Comparison of ENCODE assay signal across 27 mouse cellular contexts in the genomic region with DNA sequence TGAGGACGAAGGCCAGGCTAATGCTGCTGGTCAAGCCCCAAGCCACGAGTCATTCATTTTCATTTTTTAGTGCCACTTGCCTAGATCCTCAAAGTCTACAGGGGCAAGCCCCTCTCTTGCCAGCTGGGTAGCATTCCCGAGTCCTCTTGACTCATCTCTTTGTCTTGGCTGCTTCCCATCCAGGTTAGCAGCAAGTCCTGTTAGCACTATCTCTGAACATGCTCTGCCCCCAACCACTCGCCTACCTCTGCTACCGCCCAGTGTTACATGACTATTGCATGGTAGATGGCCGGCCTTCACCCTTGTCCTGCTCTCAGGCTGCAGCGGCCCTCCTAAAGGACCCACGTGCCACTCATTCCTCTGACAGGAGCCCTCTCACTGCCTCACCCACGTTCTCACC. TPM values are rescaled to one million over a fixed set of nuclear protein-coding genes. Genes with fewer than 3 reads are reported as not detected.
DNase-seq lines count a peak whose midpoint lies in the region; ATAC-seq and TF ChIP-seq lines count a peak whose summit lies in the region.
"Had no signal": no experiment of that assay in that cellular context is flagged by ENCODE, and none has a peak within 500 bp of the region (broad histone marks: within the 10 kb centered on the region; RNA-seq: fewer than 3 reads in every experiment).

No protein-coding gene starts in this region.

- 84% methylated on average over 9 of the region's 9 CpGs for WGBS in heart, embryonic 10.5 days
- 30% methylated on average over 9 of the region's 9 CpGs for WGBS in liver, adult 2 months
- 79% methylated on average over 9 of the region's 9 CpGs for WGBS in liver, embryonic 11.5 days

- H3K9me3 ChIP-seq in heart, embryonic 10.5 days = no peaks in the 10 kb centered on the region
- H3K9me3 ChIP-seq in liver, embryonic 11.5 days (ENCODE audit: control insufficient read depth, low read length) = no peaks in the 10 kb centered on the region
- H3K9me3 ChIP-seq: embryonic facial prominence, embryonic 10.5 days; embryonic facial prominence, embryonic 13.5 days; forebrain, embryonic 12.5 days; forebrain, embryonic 15.5 days; hindbrain, embryonic 10.5 days; hindbrain, embryonic 13.5 days; intestine, embryonic 15.5 days had no signal

- H3K79me2 ChIP-seq in liver, adult 2 months (ENCODE audit: control insufficient read depth, insufficient read depth, low read length) = peaks cover 4% of the 10 kb centered on the region; the same call in 1 of the 2 replicates

- TF ChIP-seq CTCF in liver, adult 2 months (IDR thresholded peaks at IDR 0.05; ENCODE audit: low read depth, low read length) = no peak

- H3K9ac ChIP-seq in liver, adult 2 months (ENCODE audit: low read depth, low read length) = peak overlapping the region; percentile 7; the same call in 1 of the 2 replicates
- no peak overlapping the region for H3K9ac ChIP-seq in liver, embryonic 11.5 days (ENCODE audit: low read depth, low read length)
- H3K9ac ChIP-seq: embryonic facial prominence, embryonic 13.5 days; forebrain, embryonic 12.5 days; forebrain, embryonic 15.5 days; hindbrain, embryonic 13.5 days; intestine, embryonic 15.5 days had no signal

- no peak for TF ChIP-seq POLR2A in liver, adult 2 months (IDR thresholded peaks at IDR 0.05; ENCODE audit: extremely low read depth, insufficient read depth, low read length)

- peak overlapping the region; percentile 78 for H3K27ac ChIP-seq in heart, embryonic 10.5 days
- peak overlapping the region; percentile 71 for H3K27ac ChIP-seq in liver, adult 2 months (replicated peaks; ENCODE audit: insufficient read depth, low read depth, low read length)
- no peak overlapping the region for H3K27ac ChIP-seq in liver, embryonic 11.5 days (ENCODE audit: low read depth, low read length)
- H3K27ac ChIP-seq: embryonic facial prominence, embryonic 10.5 days; embryonic facial prominence, embryonic 13.5 days; forebrain, embryonic 12.5 days; forebrain, embryonic 15.5 days; hindbrain, embryonic 10.5 days; hindbrain, embryonic 13.5 days; intestine, embryonic 15.5 days had no signal

- H3K36me3 ChIP-seq in heart, embryonic 10.5 days = no peaks in the 10 kb centered on the region
- H3K36me3 ChIP-seq in liver, adult 2 months (ENCODE audit: control insufficient read depth, insufficient read depth, low read length) = no peaks in the 10 kb centered on the region
- H3K36me3 ChIP-seq in liver, embryonic 11.5 days (ENCODE audit: control insufficient read depth, insufficient read depth, low read length) = no peaks in the 10 kb centered on the region
- H3K36me3 ChIP-seq: embryonic facial prominence, embryonic 10.5 days; embryonic facial prominence, embryonic 13.5 days; forebrain, embryonic 12.5 days; forebrain, embryonic 15.5 days; hindbrain, embryonic 10.5 days; hindbrain, embryonic 13.5 days; intestine, embryonic 15.5 days had no signal

- H3K4me2 ChIP-seq in liver, embryonic 11.5 days = no peak overlapping the region
- H3K4me2 ChIP-seq: embryonic facial prominence, embryonic 13.5 days; forebrain, embryonic 12.5 days; forebrain, embryonic 15.5 days; hindbrain, embryonic 13.5 days; intestine, embryonic 15.5 days had no signal

- H3K4me1 ChIP-seq in heart, embryonic 10.5 days = peaks cover 61% of the 10 kb centered on the region
- H3K4me1 ChIP-seq in liver, adult 2 months (ENCODE audit: control insufficient read depth, insufficient read depth, low read length) = peaks cover 53% of the 10 kb centered on the region
- H3K4me1 ChIP-seq in liver, embryonic 11.5 days (replicated peaks; ENCODE audit: control insufficient read depth, insufficient read depth, low read length) = peaks cover 6% of the 10 kb centered on the region
- H3K4me1 ChIP-seq: forebrain, embryonic 12.5 days had no signal

- DNase-seq in heart, embryonic 10.5 days (ENCODE audit: low spot score) = no peak
- no peak for DNase-seq in heart, adult 8-10 months (ENCODE audit: low spot score)
- peak; percentile 92 for DNase-seq in liver, adult 2 months (ENCODE audit: extremely low read depth, low read depth, low spot score)
- DNase-seq in liver, embryonic 11.5 days (ENCODE audit: low spot score) = no peak
- DNase-seq in 3134 (ENCODE audit: extremely low read depth, insufficient read length, low spot score) = peak; percentile 43
- peak; percentile 53 for DNase-seq in NIH3T3 (ENCODE audit: low read depth)
- DNase-seq in retina, postnatal 1 day = no peak
- DNase-seq: adrenal gland, postnatal 10 days; adrenal gland, postnatal 36 days; cerebellum, adult 18-20 months; cerebellum, adult 9-11 months; cerebellum, postnatal 25 days; embryo, embryonic 11 days; gastrocnemius, postnatal 25 days; heart, adult 18-20 months; heart, postnatal 36 days had no signal

- no peaks in the 10 kb centered on the region for H3K27me3 ChIP-seq in heart, embryonic 10.5 days (ENCODE audit: insufficient read depth, poor library complexity, severe bottlenecking)
- no peaks in the 10 kb centered on the region for H3K27me3 ChIP-seq in liver, adult 2 months (ENCODE audit: control insufficient read depth, insufficient read depth, low read length)
- H3K27me3 ChIP-seq in liver, embryonic 11.5 days (replicated peaks; ENCODE audit: control insufficient read depth, insufficient read depth, low read length) = no peaks in the 10 kb centered on the region
- H3K27me3 ChIP-seq: embryonic facial prominence, embryonic 13.5 days; forebrain, embryonic 12.5 days; forebrain, embryonic 15.5 days; hindbrain, embryonic 13.5 days; intestine, embryonic 15.5 days; Patski had no signal

- no peak for ATAC-seq in liver, embryonic 11.5 days (replicated peaks; ENCODE audit: low FRiP score)
- ATAC-seq: CD4-positive, CD25-positive, alpha-beta regulatory T cell, adult 4 months; forebrain, embryonic 15.5 days; hindbrain, embryonic 16.5 days; intestine, embryonic 15.5 days; Patski had no signal

- peak overlapping the region; percentile 8; the same call in 1 of the 2 replicates for H3K4me3 ChIP-seq in heart, embryonic 10.5 days
- no peak overlapping the region for H3K4me3 ChIP-seq in liver, adult 2 months (ENCODE audit: insufficient read depth, low read depth, low read length)
- no peak overlapping the region for H3K4me3 ChIP-seq in liver, embryonic 11.5 days (ENCODE audit: low read depth, low read length)
- H3K4me3 ChIP-seq: embryonic facial prominence, embryonic 10.5 days; embryonic facial prominence, embryonic 13.5 days; erythroblast, embryonic 14.5 days; forebrain, embryonic 12.5 days; forebrain, embryonic 15.5 days; hindbrain, embryonic 10.5 days; hindbrain, embryonic 13.5 days; intestine, embryonic 15.5 days had no signal

RNA-seq across cellular contexts. Expression of a gene that starts 48.7 kb away (rescaled TPM):
- 0.85 and 1.3 TPM in 2 replicates for polyA plus RNA-seq in heart, embryonic 10.5 days (2016; fragmentation: Nextera tagmentation; extraction: Ambion mirVana)
- under 1 TPM in 1 of 4 experiments, not detected in 3; 0.34 TPM for total RNA-seq in heart, adult 8-10 months (2022)
- total RNA-seq in liver, adult 2 months (2014; rRNA removed) = not detected in 2 replicates
- polyA plus RNA-seq in liver, adult 2 months (2012; rRNA removed) = 0.07 TPM in 1 of 2 replicates, not detected in the other
- polyA plus RNA-seq in liver, embryonic 11.5 days (2014; fragmentation: Nextera tagmentation; extraction: Ambion mirVana) = 0.74 and 1.2 TPM in 2 replicates
- polyA plus RNA-seq: CD4-positive, CD25-positive, alpha-beta regulatory T cell, adult 4 months; Patski had no signal

Comparison
In these comparisons a context has a peak if more than half of its experiments do, and no peak if none do; other contexts are left out.
1. DNase-seq: peak in liver, adult 2 months (single experiment), 3134 (single experiment) and NIH3T3 (single experiment); none in heart, embryonic 10.5 days (single experiment), heart, adult 8-10 months (single experiment), liver, embryonic 11.5 days (single experiment) and retina, postnatal 1 day (single experiment).